Mouse (Mus musculus): Measurements from ENCODE around the gene Lce1d. TPM values are rescaled to one million over a fixed set of nuclear protein-coding genes. Genes with fewer than 3 reads are reported as not detected.

Gene Lce1d
- polyA plus RNA-seq, 1 experiment: not detected

- H3K4me3 ChIP-seq (ENCODE audit: control insufficient read depth, low read depth, low read length): no peak within 1 kb of the TSS
- H3K36me3 ChIP-seq (ENCODE audit: control insufficient read depth, insufficient read depth, low read length): no peaks in the 10 kb centered on the region
- no peaks in the 10 kb centered on the region for H3K27me3 ChIP-seq (ENCODE audit: control insufficient read depth, insufficient read depth, low read length)
- no peak for TF ChIP-seq CTCF (IDR thresholded peaks at IDR 0.05; ENCODE audit: control insufficient read depth, insufficient read depth, insufficient replicate concordance, low read depth, low read length)
- TF ChIP-seq POLR2A (IDR thresholded peaks at IDR 0.05; ENCODE audit: control insufficient read depth, low read depth, low read length): no peak
- no peaks in the 10 kb centered on the region for H3K4me1 ChIP-seq (ENCODE audit: control insufficient read depth, insufficient read depth, low read length)
- no peak within 1 kb of the TSS for H3K27ac ChIP-seq (ENCODE audit: control insufficient read depth, insufficient read depth, low read depth, low read length)
Observed at GRCm38 (mm10) chr3:92678947-92679346, 8.1 kb downstream of the Lce1d start, which contains the start of gene Lce1c. Lce1c (plus strand) TSS chr3:92679247.

- Histone ChIP-seq H3K27ac (ENCODE audit: control insufficient read depth, insufficient read depth, low read depth, low read length) (no peak within 1 kb of the TSS), H3K4me1 (ENCODE audit: control insufficient read depth, insufficient read depth, low read length) (no peaks in the 10 kb centered on the region), H3K27me3 (ENCODE audit: control insufficient read depth, insufficient read depth, low read length) (no peaks in the 10 kb centered on the region), H3K4me3 (ENCODE audit: control insufficient read depth, low read depth, low read length) (no peak within 1 kb of the TSS), H3K36me3 (ENCODE audit: control insufficient read depth, insufficient read depth, low read length) (no peaks in the 10 kb centered on the region)
- no peak for TF ChIP-seq CTCF (IDR thresholded peaks at IDR 0.05; ENCODE audit: control insufficient read depth, insufficient read depth, insufficient replicate concordance, low read depth, low read length)
- TF ChIP-seq POLR2A (IDR thresholded peaks at IDR 0.05; ENCODE audit: control insufficient read depth, low read depth, low read length): no peak
Observed at GRCm38 (mm10) chr3:92670215-92670614, 16.8 kb downstream of the Lce1d start, which contains the start of gene Lce1a2. Lce1a2 (minus strand) TSS chr3:92670315.

GRCm38 (mm10) chr3:92656826-92657225 is 30.2 kb downstream of the Lce1d start, which contains the start of gene Lce1b:
Lce1b (minus strand) TSS chr3:92656926.
- Histone ChIP-seq H3K27ac (ENCODE audit: control insufficient read depth, insufficient read depth, low read depth, low read length) (no peak within 1 kb of the TSS), H3K4me1 (ENCODE audit: control insufficient read depth, insufficient read depth, low read length) (no peaks in the 10 kb centered on the region), H3K36me3 (ENCODE audit: control insufficient read depth, insufficient read depth, low read length) (no peaks in the 10 kb centered on the region), H3K27me3 (ENCODE audit: control insufficient read depth, insufficient read depth, low read length) (no peaks in the 10 kb centered on the region), H3K4me3 (ENCODE audit: control insufficient read depth, low read depth, low read length) (no peak within 1 kb of the TSS)
- TF ChIP-seq POLR2A (IDR thresholded peaks at IDR 0.05; ENCODE audit: control insufficient read depth, low read depth, low read length) (no peak), CTCF (IDR thresholded peaks at IDR 0.05; ENCODE audit: control insufficient read depth, insufficient read depth, insufficient replicate concordance, low read depth, low read length) (no peak)

- no peaks in the 10 kb centered on the region for H3K36me3 ChIP-seq (ENCODE audit: control insufficient read depth, insufficient read depth, low read length)
- no peak within 1 kb of the TSS for H3K27ac ChIP-seq (ENCODE audit: control insufficient read depth, insufficient read depth, low read depth, low read length)
- no peaks in the 10 kb centered on the region for H3K4me1 ChIP-seq (ENCODE audit: control insufficient read depth, insufficient read depth, low read length)
- no peak for TF ChIP-seq POLR2A (IDR thresholded peaks at IDR 0.05; ENCODE audit: control insufficient read depth, low read depth, low read length)
- TF ChIP-seq CTCF (IDR thresholded peaks at IDR 0.05; ENCODE audit: control insufficient read depth, insufficient read depth, insufficient replicate concordance, low read depth, low read length): no peak
- H3K27me3 ChIP-seq (ENCODE audit: control insufficient read depth, insufficient read depth, low read length): no peaks in the 10 kb centered on the region
- H3K4me3 ChIP-seq (ENCODE audit: control insufficient read depth, low read depth, low read length): no peak within 1 kb of the TSS
Observed at GRCm38 (mm10) chr3:92648207-92648606, 38.8 kb downstream of the Lce1d start, which contains the start of gene Lce1a1. Lce1a1 (minus strand) TSS chr3:92648307.

GRCm38 (mm10) chr3:92639854-92640253 is 47.2 kb downstream of the Lce1d start:
- peak overlapping the region; percentile 73 for H3K27ac ChIP-seq (ENCODE audit: control insufficient read depth, insufficient read depth, low read depth, low read length)
- TF ChIP-seq CTCF (IDR thresholded peaks at IDR 0.05; ENCODE audit: control insufficient read depth, insufficient read depth, insufficient replicate concordance, low read depth, low read length) (no peak), POLR2A (IDR thresholded peaks at IDR 0.05; ENCODE audit: control insufficient read depth, low read depth, low read length) (peak; percentile 63)
- H3K4me3 ChIP-seq (ENCODE audit: control insufficient read depth, low read depth, low read length): peak overlapping the region; percentile 82
- no peaks in the 10 kb centered on the region for H3K36me3 ChIP-seq (ENCODE audit: control insufficient read depth, insufficient read depth, low read length)
- no peaks in the 10 kb centered on the region for H3K4me1 ChIP-seq (ENCODE audit: control insufficient read depth, insufficient read depth, low read length)
- H3K27me3 ChIP-seq (ENCODE audit: control insufficient read depth, insufficient read depth, low read length): no peaks in the 10 kb centered on the region

GRCm38 (mm10) chr3:92638653-92638991 is 48.4 kb downstream of the Lce1d start:
- Histone ChIP-seq H3K36me3 (ENCODE audit: control insufficient read depth, insufficient read depth, low read length) (no peaks in the 10 kb centered on the region), H3K4me1 (ENCODE audit: control insufficient read depth, insufficient read depth, low read length) (no peaks in the 10 kb centered on the region), H3K27me3 (ENCODE audit: control insufficient read depth, insufficient read depth, low read length) (no peaks in the 10 kb centered on the region), H3K4me3 (ENCODE audit: control insufficient read depth, low read depth, low read length) (no peak overlapping the region), H3K27ac (ENCODE audit: control insufficient read depth, insufficient read depth, low read depth, low read length) (no peak overlapping the region)
- TF ChIP-seq CTCF (IDR thresholded peaks at IDR 0.05; ENCODE audit: control insufficient read depth, insufficient read depth, insufficient replicate concordance, low read depth, low read length) (no peak), POLR2A (IDR thresholded peaks at IDR 0.05; ENCODE audit: control insufficient read depth, low read depth, low read length) (no peak)

GRCm38 (mm10) chr3:92637745-92638652 is 49.0 kb downstream of the Lce1d start:
- Histone ChIP-seq H3K4me1 (ENCODE audit: control insufficient read depth, insufficient read depth, low read length) (no peaks in the 10 kb centered on the region), H3K4me3 (ENCODE audit: control insufficient read depth, low read depth, low read length) (no peak overlapping the region), H3K27me3 (ENCODE audit: control insufficient read depth, insufficient read depth, low read length) (no peaks in the 10 kb centered on the region), H3K27ac (ENCODE audit: control insufficient read depth, insufficient read depth, low read depth, low read length) (no peak overlapping the region), H3K36me3 (ENCODE audit: control insufficient read depth, insufficient read depth, low read length) (no peaks in the 10 kb centered on the region)
- TF ChIP-seq POLR2A (IDR thresholded peaks at IDR 0.05; ENCODE audit: control insufficient read depth, low read depth, low read length): no peak
- TF ChIP-seq CTCF (IDR thresholded peaks at IDR 0.05; ENCODE audit: control insufficient read depth, insufficient read depth, insufficient replicate concordance, low read depth, low read length): no peak

Other genes starting within 250 kb of the Lce1d start
- not detected in 2 replicates for gene Sprr1b, start 248.4 kb downstream of the Lce1d start, polyA plus RNA-seq (2012; rRNA removed)
- gene Sprr3, start 228.5 kb downstream of the Lce1d start, polyA plus RNA-seq (2012; rRNA removed): not detected in 2 replicates
- gene Sprr1a, start 201.3 kb downstream of the Lce1d start, polyA plus RNA-seq (2012; rRNA removed): 0.32 and 0.73 TPM in 2 replicates
- gene Sprr4, start 186.7 kb downstream of the Lce1d start, polyA plus RNA-seq (2012; rRNA removed): not detected in 2 replicates
- gene 2310046K23Rik, start 152.7 kb downstream of the Lce1d start, polyA plus RNA-seq (2012; rRNA removed): not detected in 2 replicates
- gene Ivl, start 113.5 kb downstream of the Lce1d start, polyA plus RNA-seq (2012; rRNA removed): 0.05 and 0.06 TPM in 2 replicates
- 4,177 and 4,558 TPM in 2 replicates for gene Smcp, start 98.2 kb downstream of the Lce1d start, polyA plus RNA-seq (2012; rRNA removed)
- 0.67 and 0.94 TPM in 2 replicates for gene 2210017I01Rik, start 79.7 kb downstream of the Lce1d start, polyA plus RNA-seq (2012; rRNA removed)
- 0.66 and 0.89 TPM in 2 replicates for gene Lce6a, start 65.5 kb downstream of the Lce1d start, polyA plus RNA-seq (2012; rRNA removed)
- gene Lce1a1, start 38.9 kb downstream of the Lce1d start, polyA plus RNA-seq (2012; rRNA removed): not detected in 2 replicates
- gene Lce1b, start 30.3 kb downstream of the Lce1d start, polyA plus RNA-seq (2012; rRNA removed): not detected in 2 replicates
- gene Lce1a2, start 16.9 kb downstream of the Lce1d start, polyA plus RNA-seq (2012; rRNA removed): not detected in 2 replicates
- 0.42 and 0.85 TPM in 2 replicates for gene Lce1c, start 8.0 kb downstream of the Lce1d start, polyA plus RNA-seq (2012; rRNA removed)
- not detected in 2 replicates for gene Lce1e, start 21.9 kb upstream of the Lce1d start, polyA plus RNA-seq (2012; rRNA removed)
- gene Lce1f, start 33.1 kb upstream of the Lce1d start, polyA plus RNA-seq (2012; rRNA removed): not detected in 2 replicates
- not detected in 2 replicates for gene Gm38119, start 51.9 kb upstream of the Lce1d start, polyA plus RNA-seq (2012; rRNA removed)
- not detected in 2 replicates for gene Lce1g, start 65.1 kb upstream of the Lce1d start, polyA plus RNA-seq (2012; rRNA removed)
- gene Lce1h, start 77.9 kb upstream of the Lce1d start, polyA plus RNA-seq (2012; rRNA removed): not detected in 2 replicates
- not detected in 2 replicates for gene Lce1i, start 91.7 kb upstream of the Lce1d start, polyA plus RNA-seq (2012; rRNA removed)
- gene Lce1j, start 103.3 kb upstream of the Lce1d start, polyA plus RNA-seq (2012; rRNA removed): not detected in 2 replicates
- not detected in 2 replicates for gene Lce1k, start 120.7 kb upstream of the Lce1d start, polyA plus RNA-seq (2012; rRNA removed)
- gene Kprp, start 140.0 kb upstream of the Lce1d start, polyA plus RNA-seq (2012; rRNA removed): not detected in 2 replicates
- gene Lce1l, start 164.1 kb upstream of the Lce1d start, polyA plus RNA-seq (2012; rRNA removed): not detected in 2 replicates
- not detected in 2 replicates for gene 2310050C09Rik, start 183.0 kb upstream of the Lce1d start, polyA plus RNA-seq (2012; rRNA removed)
- not detected in 2 replicates for gene Lce3a, start 239.0 kb upstream of the Lce1d start, polyA plus RNA-seq (2012; rRNA removed)
- gene Lce3b, start 245.8 kb upstream of the Lce1d start, polyA plus RNA-seq (2012; rRNA removed): not detected in 2 replicates